Mouse (Mus musculus) gastrocnemius, postnatal 10 days (tissue): ENCODE measurements around the gene Gatc. TPM values are rescaled to one million over a fixed set of nuclear protein-coding genes. Genes with fewer than 3 reads are reported as not detected.
"Not testable (repeated sequence)": the region's sequence is repeated elsewhere in the genome, so short reads cannot be mapped to it uniquely, and the experiment has no call there.

Experiments used
- DNase-seq: peaks from one replicate; pipeline ENCODE4 v3.0.0; 2021; ENCODE audit warnings: mixed read lengths
- long read RNA-seq, 2 experiments: library from polyadenylated mRNA; stranded (forward); transcript quantifications; one replicate each; pipeline ENCODE4 v2.0.0; 2021
- total RNA-seq, 2 experiments: library from RNA; stranded (reverse); gene quantifications; 2 replicates each; pipeline ENCODE4 v1.2.3; 2021

The Gatc gene
- total RNA-seq, result 10 to 100 TPM; 19.7 to 21.2 TPM
- long read RNA-seq, experiment 1, transcript Gatc-201 (3 exons, 1,797 nt), result major isoform, 17 of 18 reads
- long read RNA-seq, experiment 1, partial matches to known transcripts, result 0 of 18 reads
- long read RNA-seq, experiment 1, other reads (novel, unspliced or antisense), result 1 of 18 reads
- long read RNA-seq, experiment 2, transcript Gatc-201 (3 exons, 1,797 nt), result major isoform, 20 of 20 reads
- long read RNA-seq, experiment 2, partial matches to known transcripts, result 0 of 20 reads
- long read RNA-seq, experiment 2, other reads (novel, unspliced or antisense), result 0 of 20 reads

DNA sequence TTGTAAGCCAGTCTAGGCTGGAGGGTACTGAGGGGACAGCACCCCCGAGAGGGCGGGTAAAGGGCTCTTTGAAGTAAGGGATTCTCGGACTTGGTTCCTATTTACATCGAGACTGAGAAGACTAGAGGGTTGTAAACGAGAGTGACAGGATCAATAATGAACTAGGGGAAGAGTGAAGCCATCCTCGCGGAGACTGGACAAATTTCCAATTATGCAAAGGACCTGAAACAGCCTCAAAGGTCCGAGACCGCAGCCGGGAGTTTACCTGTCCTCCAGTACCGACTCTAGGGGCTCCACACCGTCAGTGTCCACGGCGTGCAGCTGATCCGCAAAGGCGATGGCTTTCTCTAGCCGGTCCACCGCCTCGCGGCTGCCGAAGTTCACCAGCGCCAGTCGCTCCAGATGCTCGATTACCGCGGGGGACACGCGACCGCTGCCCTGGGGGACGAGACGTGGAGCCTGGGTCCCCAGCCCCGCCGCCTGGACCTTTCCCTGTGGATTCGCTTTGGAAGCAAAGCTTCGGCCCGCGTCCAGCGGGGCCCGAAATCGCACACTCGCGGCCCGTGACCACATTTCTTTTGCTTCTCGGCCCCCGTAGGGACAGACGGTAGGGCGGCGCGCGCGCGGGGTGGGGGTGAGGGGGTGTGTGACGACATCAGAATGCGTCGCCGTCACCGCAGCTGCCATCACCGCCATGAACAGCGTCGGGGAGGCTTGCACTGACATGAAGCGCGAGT, at the start of gene Gatc, which contains the start of gene Triap1:
TSS of gene Gatc (minus strand) at position 602 of the 737 bp plus-strand sequence.
TSS of gene Triap1 (plus strand) at position 649 of the 737 bp plus-strand sequence.
- DNase-seq, result peak; percentile 92

DNA sequence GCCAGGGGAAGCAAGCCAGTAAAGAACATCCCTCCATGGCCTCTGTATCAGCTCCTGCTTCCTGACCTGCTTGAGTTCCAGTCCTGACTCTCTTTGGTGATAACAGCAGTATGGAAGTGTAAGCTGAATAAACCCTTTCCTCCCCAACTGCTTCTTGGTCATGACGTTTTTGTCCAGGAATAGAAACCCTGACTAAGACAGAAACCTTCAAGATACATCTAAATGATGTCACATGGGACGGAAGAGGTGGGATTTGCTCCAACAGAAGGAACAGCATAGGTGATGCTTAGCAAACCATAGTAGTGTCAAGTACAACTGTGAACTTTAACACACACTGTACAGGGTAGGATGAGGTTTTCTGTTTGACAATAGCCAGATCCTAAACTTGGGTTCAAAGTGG, 37.9 kb upstream of the Gatc start:
- not testable (repeated sequence) for DNase-seq

DNA sequence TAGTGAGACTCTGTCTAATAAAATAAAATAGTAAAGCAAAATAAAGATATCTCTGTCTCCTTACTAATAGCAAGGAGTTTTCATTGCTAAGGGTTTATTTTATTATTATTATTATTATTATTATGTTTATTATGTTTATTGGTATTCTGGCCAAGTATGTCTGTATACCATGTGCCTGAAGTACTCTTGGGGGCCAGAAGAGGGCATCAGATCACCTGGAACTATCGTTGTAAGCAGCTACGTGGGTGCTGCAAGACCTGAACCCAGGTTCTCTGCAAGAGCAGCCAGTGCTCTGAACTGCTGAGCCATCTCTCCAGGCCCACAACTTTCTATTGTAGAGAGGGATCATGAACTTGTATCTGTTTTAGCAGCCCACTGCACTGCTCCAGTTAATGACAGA, 34.5 kb upstream of the Gatc start:
- no peak for DNase-seq

DNA sequence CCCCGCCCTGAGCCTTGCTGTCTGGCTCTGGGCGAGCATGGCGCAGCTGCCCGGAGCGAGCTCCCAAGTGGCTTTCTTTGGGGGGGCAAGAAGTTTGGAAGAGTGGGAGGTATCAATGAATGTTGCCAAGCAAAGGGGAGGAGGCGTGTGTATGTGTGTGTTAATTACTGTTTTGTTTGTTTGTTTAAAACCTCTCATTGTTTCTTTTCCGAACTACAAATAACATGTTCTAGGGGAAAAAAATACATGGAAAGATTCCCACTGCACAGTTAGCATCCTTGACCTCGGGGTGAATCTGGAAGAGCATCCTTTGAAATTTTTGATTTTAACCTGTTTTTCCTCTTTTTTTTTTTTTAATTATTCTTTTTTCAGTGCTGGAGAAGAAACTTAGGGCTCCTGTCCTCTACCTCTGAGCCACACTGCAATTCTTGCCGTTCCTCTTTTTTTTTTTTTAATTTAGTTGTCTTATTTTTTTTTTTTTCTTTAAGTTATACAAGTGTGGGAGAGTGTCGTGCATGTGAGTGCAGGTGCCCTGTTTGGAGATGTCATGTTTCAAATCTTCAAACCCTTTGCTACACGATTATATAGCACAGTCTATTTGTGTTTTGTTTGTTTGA, 33.3 kb upstream of the Gatc start:
- DNase-seq, result no peak

DNA sequence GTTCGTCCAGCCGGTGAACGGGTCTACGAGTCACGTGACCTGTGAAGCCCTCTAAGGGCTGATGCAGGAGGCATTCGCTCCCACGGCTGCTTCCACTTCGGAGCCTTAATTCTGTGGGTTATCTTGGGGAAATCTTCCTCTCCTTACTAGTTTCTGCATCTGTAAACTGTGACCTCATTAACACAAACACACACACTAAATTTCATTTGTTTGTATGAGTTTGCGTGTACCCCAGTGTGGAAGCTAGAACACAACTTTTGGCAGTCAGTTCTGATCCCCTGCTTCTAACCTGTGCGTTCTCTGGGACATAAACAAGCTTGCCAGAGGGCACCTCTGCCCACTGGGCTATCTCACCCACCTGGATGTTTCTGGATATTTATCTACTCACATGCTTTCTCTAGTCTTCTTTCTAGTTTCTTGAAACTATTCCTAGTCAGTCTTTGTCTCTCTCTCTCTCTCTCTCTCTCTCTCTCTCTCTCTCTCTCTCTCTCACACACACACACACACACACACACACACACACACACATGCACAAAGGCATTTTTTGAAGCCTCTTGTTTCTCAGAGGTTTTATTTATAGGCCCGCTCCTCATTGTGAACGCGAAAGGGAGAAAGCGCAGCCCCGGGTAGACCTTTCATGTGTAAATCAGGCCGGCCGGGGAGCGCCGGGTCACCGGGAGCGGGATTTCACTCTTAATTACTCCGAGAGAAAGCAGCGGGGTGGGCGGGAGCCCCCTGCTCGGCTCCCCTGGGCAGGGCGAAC, 32.6 kb upstream of the Gatc start:
- no peak for DNase-seq

DNA sequence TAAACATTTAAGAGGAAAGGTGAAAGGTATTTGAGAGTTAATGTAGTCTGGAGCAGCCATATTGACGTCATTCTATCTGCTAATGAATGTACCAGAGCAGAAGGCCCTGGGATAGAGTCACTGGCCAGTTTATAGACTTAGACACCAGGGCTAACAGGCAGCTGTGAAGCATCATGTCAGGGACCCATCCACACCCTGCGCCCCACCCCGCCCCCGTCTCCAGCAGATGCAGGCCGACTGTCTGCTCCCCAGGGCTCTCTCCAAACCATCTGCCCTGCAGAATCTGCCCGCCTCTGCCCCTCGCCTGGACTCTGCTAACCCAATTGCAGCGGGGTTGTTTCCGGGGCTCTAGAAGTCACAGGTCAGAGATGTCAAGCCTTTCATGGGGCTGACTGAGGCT, 30.8 kb upstream of the Gatc start:
- no peak for DNase-seq

DNA sequence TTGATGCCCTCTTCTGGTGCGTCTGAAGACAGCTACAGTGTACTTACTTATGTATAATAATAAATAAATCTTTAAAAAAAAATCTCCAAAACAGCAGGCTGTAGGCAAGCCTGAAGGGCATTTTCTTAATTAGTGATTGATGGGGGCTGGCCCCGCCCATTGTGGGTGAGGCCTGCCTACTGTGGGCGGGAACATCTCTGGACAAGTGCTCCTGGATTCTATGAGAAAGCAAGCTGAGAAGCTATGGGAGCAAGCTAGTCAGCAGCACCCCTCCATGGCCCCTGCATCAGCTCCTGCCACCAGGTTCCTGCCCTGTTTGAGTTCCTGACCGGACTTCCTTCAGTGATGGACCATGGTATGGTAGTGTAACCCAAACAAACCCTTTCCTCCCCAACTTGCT, 23.8 kb upstream of the Gatc start:
- no peak for DNase-seq

DNA sequence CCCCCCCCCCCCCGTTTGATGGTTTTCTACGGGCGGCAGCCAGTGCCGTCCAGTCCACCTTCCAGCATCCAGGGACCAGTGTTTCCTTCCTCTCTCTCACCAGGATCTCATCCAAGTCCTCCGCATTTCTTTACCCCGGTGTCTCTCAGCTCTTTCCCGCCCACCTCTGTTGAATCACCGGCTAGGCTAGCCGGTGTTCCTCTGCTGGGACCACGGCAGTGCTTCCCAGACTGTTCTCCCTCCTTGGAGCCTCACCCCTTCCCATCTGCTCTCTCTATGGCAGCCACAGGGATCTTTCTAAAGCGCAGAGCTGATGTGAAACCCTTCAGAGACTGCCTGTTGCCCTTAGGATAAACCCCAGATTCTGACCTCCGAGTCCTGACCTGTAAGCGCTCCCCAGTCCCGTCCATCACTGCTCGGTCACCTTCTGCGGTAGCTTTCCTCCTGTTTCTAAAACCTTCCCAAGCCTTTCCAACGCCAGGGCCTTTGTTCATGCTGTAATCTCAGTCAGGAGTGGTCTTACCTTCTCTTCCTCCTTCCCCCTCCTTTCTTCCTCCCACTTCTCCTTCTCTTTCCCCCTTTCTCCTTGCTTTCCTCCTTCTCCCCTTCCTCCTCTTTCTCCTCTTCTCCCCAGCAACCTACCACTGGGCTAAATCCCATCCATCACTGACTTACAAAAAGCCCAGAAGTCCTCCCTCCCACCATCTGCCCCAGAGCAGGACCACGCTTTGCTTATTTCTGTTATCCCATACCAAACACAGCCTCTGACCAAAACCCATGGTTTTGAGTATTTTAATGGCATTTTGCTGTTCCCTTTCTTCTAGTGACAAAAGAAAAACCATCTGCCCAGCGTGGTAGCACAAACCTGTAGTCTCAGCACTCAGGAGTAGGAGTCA, 22.1 kb upstream of the Gatc start:
- DNase-seq, result no peak

DNA sequence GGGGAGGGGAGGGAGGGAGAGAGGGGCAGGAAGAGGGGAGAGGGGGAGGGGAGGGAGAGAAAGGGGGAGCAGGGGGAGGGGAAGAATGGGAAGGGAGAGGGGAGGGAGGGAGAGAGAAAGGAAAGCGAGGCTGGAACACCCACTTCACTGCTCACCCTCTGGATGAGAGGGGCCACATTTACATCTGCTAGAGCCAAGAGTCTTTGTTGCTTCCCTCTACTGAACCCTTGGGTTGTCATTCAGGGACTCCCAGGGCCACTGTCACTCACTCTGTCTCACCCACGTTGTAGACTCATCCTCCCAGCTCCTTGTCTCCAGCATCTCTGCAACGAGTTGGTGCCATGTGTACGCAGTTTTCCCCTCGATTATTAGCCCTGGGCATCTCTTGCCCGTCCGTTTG, 21.2 kb upstream of the Gatc start:
- no peak for DNase-seq

DNA sequence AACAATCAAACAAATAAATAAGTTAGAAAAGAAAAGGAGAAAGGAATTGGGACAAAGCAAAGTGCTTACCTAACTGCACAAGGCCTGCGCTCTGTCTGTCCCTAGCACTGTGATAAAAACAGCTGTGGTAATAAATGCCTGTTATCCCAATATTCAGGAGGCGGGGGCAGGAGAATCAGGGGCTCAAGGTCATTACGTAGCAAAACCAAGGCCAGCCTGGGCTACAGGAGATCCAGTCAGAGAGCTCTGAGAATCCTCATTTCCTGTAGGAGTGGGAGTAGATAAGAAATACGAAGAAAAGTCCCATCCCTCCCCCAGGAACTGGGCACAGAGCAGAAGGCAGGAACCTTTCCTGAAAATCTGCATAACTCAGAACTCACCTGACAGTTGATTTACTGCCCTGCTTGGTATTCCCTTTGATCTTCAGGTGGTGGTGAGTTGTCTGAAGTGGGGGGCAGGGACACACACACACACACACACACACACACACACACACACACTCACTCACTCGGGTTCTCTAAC, 18.9 kb upstream of the Gatc start:
- no peak for DNase-seq

DNA sequence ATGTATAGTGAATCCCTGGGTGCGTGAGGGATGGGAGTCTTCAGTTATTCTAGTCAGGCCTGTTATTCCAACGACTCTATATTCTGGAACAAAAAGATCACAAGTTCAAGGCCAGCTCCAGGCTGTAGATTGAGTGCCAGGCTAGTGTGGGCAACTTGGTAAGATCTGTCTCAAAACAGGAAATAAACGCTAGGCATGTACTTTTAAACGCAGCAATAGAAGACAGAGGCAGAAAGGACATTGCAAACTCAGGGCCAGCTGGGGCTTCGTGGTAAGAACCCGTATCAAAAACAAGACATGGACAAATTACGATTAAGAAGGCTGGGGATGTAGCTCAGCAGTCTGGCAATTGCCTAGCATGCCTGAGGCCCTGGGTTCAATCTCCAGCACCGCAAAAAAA, 18.5 kb upstream of the Gatc start:
- DNase-seq, result no peak

DNA sequence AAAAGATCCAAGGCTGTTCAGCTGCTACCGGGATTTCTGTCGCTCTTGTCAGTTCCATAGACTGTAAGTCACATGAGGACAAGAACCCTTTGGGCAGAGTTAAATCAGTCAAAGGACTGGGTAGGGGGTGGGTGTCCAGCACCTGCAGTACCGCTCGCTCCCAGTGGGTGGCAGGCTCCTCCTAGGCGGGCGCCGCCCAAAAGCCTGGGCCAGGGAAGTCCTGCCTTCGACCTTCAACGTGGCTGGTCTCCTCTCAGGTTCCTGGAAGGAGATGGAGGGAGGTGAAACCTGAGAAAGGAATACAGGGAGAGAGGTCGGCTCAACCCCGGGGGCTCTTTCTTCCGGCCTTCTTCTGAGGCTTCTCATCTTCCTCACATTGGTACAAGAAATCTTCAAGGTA, 17.9 kb upstream of the Gatc start:
- peak; percentile 95 for DNase-seq

DNA sequence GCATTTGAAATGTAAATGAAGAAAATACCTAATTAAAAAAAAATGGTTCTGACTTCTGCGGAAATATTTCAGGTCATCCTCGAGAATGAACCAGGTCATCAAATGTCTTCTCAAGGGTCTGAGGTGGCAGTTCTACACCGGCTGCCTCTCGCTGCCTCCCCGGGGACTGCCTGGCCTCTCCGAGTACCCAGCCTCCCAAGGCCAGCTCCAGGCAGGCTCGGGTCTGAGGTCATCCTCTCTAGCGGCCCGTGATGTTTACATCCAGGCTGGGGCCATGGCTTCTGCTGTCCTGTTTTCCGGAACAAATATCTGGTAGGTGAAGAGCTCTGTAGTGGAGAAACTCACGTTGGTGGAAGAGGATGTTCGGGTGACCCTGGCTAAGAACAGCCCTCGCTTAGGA, 14.1 kb upstream of the Gatc start:
- DNase-seq, result no peak

DNA sequence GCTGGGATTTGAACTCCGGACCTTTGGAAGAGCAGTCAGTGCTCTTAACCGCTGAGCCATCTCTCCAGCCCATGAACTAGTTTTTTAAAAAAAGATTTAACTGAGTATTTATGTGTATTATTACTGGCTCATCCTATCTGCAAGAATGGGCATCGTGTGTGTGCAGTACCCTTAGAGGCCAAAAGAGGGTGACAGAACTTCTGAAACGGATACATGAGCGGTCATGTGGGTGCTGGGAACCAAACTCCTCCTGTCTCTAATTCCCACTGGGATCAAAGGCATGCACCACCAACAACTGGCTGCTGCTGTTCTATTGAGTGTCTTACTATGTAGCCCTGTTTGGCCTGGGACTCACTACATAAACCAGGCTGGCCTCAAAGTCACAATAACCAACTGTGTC, 10.4 kb upstream of the Gatc start:
- DNase-seq, result no peak

DNA sequence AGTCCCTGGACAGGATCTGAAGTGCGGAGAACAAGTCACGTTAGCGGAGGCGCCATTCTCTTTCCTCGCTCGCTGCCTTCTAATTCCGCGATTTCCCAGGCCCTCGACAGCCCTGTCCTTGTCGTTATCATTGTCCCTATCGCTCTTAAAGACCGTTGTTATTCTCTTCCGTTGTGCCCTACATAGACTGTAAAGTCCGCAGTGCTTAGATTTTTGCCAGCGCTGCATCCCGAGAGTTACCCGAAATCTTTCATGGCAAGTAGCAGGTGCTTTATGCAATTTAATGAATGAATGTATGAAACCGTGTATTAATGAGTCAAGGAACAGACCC, 8.2 kb upstream of the Gatc start:
- no peak for DNase-seq

DNA sequence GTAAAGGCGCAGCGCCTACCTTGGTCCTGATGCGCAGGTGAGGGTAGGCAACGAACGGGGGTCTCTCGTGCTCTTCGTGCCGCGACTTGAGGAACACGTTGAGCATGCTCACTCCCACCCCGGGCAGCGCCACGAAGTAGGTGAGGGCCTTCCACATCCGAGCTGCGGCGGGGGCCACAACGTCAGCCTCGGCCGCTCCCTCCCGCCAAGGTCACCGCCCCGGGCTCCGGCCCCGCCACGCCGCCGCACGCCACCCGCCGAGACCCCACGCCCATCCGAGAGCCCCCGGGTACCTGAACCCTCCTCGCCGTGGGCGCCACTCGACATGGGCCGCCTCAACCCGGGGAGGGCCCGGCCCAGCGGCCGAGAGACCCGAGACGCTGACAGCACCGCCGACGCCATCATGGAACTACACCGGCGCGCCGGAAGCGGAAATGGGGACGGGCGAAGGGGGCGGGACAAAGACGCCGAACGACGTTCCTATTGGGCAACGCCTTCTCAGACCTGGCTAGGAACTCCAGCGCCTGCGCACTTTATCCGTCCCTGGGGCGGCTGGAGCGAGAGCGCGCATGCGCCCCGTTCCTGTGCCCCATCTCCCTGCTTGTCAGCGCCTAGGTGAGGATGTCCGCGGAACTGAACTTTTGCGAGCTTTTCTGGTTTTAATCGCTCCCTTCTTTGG, 7.7 kb upstream of the Gatc start, which contains the start of gene Cox6a1:
TSS of gene Cox6a1 (minus strand) at position 436 of the 679 bp plus-strand sequence.
- DNase-seq, result peak; percentile 99

DNA sequence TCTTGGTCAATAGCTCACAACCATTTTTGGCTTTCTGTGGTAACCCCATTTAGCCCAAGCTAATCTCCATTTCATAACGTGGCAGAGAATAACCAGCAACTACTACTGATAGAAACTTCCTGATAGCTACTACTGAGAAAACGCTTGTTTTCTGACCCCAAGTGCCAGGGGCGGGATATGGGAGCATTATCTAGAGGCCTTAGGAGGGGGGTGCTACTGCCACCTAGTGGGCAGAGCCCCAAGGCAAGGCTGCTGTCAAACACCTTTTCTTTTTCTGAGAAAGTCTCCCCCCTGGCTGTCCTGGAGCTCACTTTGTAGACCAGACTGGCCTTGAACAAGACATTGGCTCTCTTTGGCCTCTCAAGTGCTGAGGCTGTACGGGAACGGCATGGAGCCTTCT, 6.6 kb upstream of the Gatc start:
- peak; percentile 80 for DNase-seq

DNA sequence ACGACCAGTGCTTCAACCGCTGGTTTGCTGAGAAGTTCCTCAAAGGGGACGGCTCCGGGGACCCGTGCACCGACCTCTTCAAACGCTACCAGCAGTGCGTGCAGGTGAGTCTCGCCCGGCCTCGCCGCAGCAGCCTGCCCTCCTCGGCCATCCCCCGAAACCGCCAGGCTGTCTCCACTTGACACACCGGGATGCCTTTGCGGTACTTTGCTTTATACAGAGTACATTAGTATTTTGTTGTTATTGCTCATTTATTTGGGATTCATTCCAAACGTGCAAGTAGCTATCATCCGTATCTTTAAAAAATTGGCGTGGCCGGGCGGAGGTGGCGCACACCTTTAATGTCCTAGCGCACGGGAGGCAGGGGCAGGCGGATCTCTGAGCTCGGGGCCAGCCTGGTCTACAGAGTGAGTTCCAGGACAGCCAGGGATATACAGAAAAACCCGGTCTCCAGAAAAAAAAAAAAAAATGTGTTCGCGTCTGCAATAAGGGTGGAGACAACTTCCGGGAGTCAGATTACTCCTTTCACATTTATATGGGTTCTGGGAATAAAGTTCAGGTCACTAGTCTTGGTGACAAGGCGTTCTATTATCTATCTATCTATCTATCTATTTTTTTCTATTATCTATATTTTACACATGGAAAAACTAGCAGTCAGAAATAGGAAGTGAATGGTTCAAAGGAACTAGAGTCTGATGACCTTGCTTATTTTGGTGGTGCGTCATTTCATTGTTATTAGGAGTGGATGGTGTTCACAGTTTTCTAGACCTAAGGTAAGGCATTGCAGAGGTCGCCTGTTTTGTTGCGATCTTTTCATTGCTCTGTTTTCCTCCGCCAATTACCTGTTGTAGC, 562 bp upstream of the Gatc start:
- DNase-seq, result no peak

DNA sequence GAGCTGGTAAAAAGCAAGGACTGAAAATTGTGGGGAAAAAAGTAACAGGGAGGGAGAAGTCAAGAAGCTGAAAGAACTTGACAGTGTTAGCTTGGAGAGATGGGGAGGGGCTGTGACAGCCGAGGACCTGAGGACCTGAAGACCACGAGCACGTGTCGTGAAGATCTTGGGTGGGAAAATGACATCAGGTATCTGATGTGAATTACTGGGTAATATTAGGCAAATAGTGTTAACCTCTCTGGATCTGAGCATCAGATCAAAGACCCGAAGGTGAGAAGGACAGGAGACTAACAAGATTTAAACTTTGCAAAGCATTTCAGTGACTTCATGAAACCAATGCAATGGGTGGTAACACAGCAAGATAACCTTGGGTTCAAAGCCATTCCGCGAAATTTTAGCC, 971 bp downstream of the Gatc start:
- no peak for DNase-seq

DNA sequence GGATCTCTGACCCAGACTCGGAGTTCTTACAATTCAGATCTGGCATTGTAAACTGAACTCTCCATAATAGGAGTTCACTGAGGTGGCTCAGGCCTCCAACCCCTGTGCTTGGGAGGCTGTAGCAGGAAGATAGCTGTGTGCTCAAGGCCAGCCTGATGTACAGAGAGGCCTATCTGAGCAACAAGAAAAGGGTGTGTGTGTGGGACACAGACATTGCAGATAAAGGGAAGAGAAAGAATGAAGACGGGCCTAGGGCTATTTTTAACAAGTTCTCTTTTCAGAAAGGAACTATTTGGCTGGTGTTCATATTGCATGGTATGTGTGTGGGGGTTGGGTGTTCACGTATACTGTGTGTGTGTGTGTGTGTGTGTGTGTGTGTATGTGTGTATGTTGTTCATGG, 7.4 kb downstream of the Gatc start:
- no peak for DNase-seq
